Mouse (Mus musculus) A20 (cell line): ENCODE measurements at regions not wholly inside any gene's neighbourhood (a gene's known extent, or its start where the extent isn't known, plus 50 kb on each side); places are given as distances from the start of the nearest gene placed in this dataset.
A peak's percentile ranks its signal among the peaks of the same experiment; 100 is the strongest.

Experiments
- DNase-seq: peaks from one replicate; pipeline ENCODE4 v3.0.0-alpha.2; 2011; ENCODE audit warnings: low read depth, low spot score

DNA sequence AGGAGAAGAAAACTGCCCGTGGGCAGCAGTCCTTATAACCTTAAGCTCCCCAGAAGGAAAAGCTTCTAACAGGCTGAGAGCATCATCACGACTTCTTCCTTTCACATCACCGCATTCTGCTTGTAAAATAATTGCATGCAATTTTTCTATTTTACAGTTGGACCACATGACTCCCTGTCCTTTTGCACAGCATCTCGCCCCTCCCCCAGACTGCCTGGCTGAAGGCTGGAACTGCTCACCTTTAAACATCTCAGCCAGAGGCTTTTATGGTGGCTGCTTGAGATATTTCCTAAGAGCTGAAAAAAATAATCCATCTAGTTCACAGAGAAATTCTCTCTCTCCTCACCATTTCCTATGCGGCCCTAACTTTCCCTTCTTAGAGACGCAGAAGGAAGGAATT is 164.4 kb upstream of the Itga1 start:
- DNase-seq: no peak

DNA sequence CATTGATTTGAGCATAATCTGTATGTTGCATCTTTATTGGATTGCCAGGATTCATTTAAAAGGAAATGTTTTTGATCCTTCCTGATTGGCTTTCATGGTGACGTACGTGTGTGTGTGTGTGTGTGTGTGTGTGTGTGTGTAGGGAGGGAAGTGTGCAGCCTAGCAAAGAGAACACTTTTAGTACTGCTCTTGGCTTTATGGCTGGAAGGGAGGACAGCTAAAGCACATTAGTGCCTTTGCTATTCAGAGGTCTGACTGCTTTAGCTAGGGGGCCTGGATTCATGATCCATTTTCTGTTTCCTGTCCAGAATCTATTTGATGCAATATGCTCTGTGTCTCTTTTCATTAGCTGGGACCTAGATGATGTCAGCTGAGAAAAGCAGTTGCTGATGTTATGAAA is 155.6 kb upstream of the Itga1 start:
- DNase-seq: no peak

DNA sequence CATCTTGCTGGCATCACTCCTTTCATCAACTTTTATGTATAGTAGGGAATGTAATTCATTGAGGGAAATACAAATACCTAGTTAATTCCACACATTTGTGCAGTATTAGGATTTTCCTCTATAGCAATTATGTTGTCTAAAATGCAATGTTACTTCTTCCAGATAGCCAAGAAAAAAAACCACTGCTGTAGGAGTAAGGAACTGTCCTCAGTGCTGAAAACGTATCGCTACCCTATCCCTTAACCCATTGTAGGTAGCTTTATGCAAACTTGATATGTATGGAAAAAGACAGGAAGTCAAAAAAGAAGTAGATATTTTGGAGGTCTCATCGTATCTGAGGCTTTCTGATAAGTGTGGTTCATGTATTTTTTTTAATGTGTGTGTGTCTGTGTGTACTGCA is 150.8 kb upstream of the Itga1 start:
- DNase-seq: no peak

DNA sequence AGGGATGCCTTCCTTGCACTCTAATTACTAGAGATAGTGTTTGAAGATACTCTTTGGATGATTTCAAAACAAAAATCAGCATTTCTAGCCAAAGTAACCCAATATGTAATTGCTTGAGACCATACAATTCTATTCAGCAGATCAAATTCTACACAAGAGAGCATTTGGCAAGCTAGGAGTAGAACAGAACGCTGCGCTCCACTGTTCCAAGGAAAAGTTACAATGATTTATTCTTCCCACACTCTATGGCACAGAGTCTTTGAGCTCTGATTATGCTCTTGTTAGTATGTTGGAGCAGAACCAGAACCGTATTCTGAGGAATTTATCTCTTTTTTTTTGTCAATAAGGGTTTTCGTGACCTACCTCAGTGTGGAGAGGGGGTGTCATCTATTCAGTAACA is 130.2 kb upstream of the Itga1 start:
- no peak for DNase-seq

DNA sequence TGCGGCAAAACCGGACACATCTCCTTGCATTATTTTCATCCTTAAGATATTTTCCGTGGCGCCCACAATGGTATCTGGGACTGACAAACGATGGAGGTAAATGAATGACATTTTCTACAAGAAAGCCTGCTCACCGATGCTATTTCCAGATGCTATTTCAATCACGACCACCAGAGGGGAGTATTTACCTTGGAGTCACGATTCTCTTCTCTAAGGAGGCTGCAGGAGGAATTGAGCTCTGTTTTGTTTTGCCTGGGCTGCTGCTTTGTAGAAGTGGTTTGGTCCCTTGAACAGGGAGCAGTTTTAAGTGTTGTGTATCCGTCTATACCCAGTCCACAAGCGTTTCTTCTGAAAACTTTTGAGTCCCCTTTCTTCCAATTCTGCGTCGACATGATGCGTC is 128.7 kb upstream of the Itga1 start:
- DNase-seq: peak; percentile 64

DNA sequence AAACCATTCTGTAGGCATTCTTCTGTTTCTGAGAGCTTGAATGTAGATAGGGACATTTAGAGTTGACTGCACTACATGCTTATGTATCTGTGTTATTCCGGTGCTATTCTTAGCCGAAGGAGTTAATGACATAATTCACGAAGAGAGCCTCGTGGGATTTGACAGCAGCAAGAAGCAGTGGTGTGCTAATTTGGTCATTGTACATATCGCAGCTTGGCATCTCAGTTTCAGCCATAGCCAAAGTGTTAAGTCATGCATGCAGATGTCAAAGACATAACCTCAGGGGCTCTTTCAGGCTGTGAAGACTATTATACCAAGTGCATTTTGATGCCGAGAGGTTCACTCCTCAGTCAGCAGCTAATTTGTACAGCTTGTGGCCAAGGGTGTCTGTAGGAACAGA is 125.1 kb upstream of the Itga1 start:
- no peak for DNase-seq

DNA sequence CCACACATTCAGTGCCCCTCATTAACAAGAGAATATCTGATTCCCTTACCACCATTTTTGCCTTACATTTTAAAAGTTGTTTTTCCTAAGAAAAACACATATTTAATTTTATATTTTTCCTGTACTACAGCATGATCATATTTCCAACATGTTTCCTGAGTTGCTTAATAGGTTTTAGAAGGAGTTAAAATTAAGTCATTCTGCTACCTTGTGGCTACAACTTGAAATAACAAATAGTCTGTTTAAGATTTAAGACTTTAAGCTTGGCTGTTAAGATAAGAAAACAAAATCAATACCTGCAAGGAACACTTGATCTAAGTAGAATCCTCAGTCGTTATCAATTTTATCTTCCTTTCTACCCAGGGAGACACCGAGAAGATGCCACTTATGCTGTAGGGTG is 117.9 kb upstream of the Itga1 start:
- DNase-seq: no peak

DNA sequence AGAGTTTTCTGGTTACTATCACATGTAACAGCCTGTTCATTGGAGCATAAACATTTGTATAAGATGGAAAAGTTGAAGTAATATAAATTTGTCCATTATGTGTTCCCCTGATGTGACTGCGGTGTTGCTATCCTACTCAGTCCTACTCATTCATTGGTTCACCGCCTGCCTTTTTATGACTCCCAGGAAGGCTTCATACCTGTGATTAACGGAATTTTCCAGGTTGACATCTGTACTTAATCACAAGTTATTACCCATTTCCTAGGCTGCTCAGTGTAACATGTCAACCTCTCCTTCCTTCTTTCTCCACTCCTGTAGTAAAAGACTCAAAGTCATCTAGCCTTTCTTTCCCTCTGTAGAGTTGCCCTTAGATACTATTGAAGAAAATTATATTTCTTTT is 109.5 kb upstream of the Itga1 start:
- no peak for DNase-seq

DNA sequence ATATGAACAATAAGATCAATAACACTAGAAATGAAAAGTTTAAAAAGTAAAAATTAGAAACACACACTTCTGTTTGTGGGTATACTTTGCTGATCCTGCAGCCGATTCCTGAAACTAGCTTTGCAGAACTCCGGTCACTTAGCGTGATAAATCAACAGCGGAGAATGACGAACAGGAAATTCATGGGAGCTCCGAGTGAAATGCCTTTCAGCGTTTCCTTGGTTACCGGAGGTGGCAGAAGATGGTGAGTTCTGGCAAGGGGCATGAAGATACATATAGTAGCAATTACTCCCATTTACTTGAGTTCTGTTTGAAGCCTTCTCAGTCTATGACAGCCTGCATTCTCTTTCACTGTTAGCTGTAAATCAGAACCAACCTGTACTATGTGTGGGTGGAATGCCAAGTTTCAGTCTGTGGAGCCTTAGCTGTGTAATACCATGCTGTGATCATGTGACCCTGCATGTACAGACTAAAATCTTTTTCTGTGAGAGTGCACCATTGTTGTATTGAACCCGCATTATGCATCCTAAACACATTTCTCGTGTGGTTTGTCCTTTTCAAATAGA is 109.0 kb upstream of the Itga1 start:
- no peak for DNase-seq

DNA sequence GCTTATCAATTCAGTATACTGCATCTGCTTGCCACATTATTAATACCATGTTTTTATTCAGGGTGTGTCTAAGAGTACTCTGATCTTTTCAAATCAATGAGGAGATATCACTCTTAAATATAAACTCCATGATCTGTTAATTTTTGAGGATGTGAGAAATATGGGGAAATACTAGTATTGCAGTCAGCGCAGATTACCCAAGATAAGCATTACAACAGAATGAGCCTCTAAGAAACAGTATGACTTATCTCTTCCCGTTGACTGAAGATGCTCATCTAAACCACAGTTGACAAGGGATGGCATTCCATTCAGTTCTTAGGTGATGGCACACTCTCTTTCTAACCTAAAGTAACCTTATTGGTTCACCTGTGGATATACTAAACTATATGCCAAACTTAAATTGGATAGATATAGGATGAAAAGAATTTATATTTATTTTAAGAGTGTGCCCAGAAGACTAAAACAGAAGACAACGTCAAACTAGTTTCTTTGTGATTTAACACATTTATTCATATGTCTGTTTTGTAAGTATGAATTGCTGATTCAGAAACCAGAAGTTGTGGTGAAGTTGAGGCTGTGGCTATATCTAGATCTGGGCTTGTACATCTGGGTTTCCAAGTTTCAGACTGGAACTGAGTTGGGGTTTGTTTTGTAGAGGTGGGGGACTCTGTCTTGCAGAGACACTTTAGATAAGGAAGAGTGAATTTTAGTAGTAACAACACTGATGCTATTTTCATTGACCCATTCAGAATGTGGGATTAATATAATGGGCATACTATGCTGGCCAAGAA is 107.8 kb upstream of the Itga1 start:
- DNase-seq: no peak

DNA sequence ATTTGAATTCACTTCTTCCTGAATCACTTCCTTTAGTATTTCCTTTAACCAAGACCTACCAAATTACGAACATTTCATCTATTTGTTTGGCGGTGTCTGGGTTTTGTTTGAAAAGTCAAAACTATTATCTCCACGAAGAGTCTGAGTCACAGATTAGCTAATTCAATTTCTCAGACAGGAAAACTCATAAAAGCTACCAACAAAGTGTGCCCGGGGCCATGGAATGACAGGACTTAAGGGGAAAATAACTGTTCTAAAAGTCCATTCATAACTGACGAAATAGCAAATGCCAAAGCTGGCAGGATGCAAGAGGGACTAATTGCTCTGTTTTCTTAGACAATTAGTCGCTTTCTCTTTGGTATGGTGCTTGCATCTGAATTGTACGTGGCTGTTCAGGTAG is 105.0 kb upstream of the Itga1 start:
- DNase-seq: no peak

DNA sequence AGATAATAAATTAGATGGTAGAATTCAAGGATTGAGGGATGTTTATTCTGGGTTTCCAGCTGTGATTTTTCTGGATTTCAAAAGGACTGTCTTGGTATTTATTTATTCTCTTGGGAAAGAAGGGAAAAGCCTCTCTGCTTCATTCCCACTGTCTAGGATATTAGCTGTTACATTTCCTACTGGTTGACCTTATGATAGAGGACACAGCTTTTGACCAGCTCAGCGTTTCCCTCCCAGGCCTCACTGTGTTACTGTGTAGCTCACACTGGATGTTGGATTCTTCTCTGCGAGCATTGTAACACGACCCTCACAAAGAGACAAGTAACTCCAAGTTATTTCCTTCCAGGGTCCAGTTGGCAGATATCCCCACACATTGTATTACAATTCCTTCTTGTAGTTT is 97.4 kb upstream of the Itga1 start:
- DNase-seq: no peak

DNA sequence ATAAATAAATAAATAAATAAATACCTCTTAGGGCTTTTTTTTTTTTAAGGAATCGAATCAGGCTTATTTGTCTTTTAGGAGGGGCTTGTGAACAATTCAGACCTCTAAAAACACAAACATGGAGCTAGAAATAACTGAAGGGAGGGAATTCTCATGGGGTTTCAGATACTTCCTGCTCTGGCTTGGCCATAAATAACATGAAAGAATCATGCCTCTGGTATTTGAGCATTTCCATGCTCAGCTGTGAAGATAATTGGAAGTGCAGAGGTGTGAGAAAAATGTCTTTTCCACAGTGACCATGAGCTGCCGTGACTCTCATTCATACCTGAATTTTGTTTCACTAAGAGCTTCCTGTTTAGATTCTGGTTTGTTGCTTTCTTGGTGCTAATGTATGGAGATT is 86.3 kb upstream of the Itga1 start:
- no peak for DNase-seq

DNA sequence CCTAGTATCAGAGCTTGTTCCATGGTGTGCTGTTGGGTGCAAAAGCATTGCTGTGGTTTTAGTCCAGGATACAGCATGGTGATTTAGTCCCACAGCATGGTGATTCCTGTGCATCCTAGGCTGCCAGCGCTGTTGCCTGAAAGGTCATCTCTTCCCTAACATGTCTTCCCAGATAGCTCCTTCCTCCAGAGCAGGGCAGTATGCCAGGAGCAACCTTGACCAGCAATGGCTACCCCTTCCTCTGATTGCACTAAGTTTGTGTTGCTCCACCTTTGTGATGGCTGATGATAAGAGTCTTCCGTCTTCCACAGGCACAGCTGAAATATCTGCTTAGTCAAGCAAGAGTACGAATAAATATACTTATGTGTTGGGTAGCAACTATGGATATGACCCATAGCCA is 85.6 kb upstream of the Itga1 start:
- DNase-seq: no peak

DNA sequence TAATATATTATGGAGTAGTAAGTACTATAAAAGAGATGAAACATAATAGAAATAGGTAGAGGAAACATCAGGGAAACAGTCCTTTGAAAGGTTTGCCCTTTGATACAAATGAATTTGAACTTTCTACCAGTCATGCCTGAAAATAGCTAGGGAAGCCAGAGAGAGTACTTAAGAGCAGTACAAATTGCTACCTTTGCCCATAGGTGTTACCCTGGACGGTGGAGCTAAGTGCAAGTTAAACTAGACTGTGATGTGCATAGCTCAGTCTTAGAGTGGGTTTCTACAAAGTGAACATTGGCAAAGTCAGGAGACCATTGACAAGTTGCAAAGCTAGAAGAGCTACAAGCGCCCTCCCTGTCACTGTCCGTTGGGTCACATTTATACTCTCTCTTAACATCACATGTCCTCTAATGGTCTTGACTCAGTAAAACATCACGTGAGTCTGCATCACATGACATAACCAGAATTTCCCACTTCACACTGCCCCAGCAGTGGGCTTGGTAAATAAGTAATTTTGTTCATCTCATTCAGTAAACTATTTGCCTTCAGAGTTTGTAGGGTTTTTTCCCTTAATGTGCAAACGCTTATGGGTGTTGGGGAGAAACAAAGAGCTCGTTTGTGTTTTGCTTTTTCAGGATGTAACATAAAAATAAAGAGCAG is 80.6 kb upstream of the Itga1 start:
- DNase-seq: no peak

DNA sequence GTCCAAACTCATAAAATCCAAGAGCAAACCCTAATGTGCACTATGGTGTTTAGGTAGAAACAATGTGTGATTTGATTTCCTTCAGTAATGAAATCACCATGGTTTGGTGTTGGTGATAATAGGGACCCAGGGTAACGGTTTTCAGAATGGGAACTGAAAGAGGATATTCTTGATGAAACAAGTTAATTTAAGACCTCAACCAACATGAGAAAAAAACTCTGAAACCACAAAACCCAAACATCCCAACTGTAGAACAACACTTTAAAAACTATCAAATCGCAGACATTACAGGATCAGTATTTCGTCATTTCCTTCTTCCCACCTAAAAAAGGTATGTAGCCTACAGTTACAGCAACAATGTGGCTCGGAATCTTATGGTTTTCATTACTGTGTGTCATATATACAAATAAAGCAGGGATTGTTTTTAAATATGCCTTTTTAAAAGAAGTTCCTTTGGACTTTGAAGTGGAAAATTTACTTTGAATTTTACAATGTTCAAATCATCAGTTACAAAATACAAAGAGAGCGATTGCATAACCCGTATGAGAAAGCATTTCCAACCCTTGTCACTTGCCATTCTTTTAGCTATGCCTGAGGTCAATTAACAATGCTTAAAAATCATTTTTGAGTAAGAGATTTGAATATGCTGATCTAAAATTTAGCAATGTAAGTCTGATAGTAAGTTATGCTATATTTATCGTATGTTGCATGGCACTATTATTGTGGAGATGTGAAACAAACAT is 76.6 kb upstream of the Itga1 start:
- peak; percentile 11 for DNase-seq

DNA sequence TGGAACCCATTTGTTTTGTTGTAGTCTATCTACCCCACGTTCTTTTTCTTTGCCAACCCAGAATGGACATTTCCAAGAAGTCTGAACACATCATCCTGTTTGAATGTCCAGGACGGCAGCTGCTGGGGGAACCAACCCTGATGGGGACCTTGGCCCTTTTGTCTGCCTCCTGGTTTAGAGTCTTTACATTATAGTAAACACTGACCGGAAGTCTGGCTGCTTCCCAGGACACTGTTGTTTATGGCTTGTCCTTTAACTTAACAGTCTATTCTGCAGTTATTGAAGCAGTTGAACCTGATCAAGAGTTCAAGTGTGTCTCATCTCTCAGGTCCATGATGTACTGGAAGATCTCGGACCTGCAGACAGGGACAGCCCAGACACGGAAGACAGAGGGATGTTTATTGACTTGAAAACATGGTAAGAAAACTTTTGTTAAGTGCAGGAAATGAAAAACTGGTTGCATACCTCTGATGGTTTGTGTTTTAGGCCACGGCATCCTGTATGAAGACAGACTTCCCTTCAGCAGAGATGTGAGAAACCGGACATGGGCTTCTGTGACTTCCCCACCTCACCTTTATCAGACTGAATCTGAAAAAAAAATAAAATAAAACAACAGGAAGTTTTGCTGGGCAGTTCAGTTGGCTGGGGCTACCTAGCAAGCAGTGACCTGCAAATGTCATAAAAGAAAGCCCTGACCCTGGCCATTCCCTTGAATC is 69.7 kb upstream of the Itga1 start:
- no peak for DNase-seq

DNA sequence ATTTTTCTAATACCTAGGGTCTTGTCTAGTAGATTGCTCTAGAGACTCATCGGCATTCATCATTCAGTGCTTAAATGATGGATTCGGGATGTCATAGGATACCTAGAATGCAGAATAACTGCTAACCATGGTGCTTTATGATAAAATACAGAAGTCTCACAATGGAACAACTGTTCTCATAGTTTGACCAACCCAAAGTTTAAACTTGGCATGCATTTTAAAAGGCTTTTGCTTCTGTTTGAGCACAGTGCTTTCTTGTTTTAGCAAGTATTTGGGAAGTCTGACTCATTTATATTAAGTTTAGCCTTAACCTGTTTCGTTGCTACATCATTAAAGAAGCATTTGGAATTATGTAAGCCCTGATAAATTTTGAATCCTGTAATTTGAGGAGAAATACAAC is 64.2 kb upstream of the Itga1 start:
- DNase-seq: no peak

DNA sequence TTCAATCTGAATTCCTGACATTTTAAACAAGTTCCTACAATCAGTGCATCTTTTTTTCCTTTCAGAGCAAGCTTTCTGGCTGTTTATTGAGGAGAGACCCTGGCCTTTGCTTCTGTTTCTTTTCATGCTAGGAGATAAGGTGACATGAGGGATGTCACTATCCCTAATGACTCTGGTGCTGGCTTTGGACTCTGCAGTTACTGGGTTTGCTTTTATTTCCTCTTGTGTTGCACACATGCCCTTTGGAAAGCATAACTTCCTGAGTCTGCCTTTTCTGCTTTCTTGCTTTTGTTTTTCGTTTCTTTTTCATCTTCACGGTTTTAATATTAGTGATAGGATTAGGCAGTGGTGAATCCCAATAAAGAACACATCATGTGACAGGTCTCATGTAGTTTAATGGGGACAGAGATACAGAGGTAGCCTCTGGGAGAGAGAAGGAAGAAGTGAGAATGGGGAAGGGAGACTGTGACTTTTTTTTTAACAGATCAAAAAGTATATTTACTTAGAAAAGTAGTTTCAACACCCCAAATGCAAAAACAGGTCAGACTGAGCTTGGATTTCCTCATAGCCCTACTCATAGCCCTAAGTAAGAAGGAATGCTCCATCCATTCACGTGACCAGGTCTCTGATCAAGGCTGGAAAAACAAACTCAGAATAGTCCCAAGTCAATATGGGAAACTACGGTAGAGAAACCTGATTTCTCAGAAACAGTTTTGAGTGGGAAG is 61.1 kb upstream of the Itga1 start:
- DNase-seq: no peak

DNA sequence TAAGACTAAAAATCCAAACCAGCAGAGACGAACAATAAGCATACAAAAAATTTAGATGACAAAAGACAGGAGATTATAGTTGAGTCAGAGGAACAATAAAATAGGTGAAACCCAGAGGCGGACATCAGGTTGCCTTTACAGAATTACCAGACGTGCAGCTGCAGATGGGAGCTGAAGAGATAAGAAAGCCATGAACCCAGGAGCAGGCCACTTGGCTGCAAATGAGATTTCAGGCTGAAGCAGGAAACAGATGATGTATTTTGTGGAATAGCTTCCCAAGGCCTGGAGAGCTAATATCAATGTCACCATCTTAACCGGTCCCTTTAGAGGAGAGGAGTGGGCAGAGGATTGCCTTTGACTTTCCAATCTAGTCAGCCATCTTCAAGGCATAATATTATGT is 57.6 kb upstream of the Itga1 start:
- DNase-seq: no peak
